Mouse (Mus musculus) layer of hippocampus, postnatal 14 days (tissue): ENCODE measurements around the gene Trmt112. TPM values are rescaled to one million over a fixed set of nuclear protein-coding genes. Genes with fewer than 3 reads are reported as not detected.
"Not testable (repeated sequence)": the region's sequence is repeated elsewhere in the genome, so short reads cannot be mapped to it uniquely, and the experiment has no call there.

ENCODE experiments used
- DNase-seq, 2 experiments: peaks; one replicate each; pipeline ENCODE4 v3.0.0; 2021 to 2022; ENCODE audit warnings: low spot score in 2 of 2, mixed read lengths in 1 of 2
- total RNA-seq, 2 experiments: library from RNA; stranded (reverse); gene quantifications; 2 replicates each; pipeline ENCODE4 v1.2.3; 2021

Gene Trmt112
- total RNA-seq, 2 experiments from 2014 or later, result 39.7 to 42.4 TPM

DNA sequence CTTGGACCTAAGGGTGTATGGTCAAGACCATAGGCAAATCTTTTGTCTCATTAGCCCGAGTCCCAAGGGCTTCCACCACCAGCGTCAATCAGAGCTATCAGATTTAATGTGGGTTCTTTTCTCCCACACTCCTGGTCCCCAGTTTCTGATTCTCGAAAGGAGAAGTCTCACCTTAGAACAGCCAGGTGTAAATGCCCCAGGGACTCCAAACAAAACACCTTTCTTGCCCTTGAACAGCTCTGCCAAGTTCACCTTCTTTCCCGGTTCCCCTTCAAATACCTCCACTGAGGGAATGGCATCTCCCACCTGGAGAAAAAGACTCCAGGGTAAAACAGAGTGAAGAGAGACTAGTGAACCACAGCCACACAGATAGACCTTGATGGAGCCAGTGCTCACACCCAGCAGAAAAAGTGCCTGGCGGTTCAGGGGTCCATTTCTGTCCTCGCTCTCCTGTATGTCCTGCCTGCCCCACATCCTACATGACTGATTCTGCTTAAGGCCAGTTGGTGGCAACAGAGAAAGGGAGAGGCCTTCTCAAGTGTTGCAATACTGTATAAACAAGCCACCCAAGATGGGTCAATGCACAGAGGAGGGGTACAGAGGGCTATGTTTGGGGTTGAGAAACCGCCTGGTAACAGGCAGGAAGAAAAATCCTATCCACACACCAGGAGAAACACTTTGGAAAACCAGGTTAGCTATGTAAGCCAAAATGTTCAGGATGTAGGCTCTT is 1.5 kb upstream of the Trmt112 start:
- no peak for DNase-seq

DNA sequence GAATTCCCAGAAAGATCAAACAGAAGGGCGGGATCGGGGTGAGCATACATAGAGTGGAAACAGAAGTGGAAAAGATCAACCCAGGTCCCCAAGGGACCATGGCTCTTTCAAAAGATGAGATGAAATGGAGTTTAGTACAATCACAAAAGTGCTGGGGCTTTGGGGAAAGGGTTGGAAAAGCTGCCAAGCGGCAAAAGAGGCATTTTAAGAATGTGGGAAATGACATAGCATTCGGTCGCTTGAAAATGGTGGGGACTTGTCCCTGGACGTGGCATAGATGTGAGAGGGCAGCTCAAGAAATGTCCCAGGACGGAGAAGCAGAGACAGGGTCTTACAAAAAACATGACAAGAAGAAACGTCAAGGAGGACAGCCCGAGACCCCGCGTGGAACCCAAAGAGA is 477 bp upstream of the Trmt112 start:
- no peak for DNase-seq

DNA sequence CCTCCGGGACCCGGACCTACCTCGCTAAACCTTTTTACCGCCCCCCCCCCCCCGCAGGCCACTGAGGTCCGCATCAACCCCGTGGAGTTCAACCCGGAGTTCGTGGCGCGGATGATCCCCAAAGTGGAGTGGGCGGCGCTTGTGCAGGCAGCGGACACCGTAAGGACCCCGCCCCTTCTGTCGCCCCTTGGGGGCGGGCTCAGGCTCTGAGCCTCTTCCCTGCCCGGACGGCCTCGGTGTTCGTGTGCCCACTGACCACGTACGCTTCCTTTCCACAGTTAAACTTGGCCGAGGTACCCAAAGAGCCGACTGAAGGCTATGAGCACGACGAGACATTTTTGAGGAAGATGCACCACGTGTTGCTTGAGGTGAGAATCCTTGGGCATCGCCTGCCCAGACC is 808 bp downstream of the Trmt112 start:
- DNase-seq, result not testable (repeated sequence)

DNA sequence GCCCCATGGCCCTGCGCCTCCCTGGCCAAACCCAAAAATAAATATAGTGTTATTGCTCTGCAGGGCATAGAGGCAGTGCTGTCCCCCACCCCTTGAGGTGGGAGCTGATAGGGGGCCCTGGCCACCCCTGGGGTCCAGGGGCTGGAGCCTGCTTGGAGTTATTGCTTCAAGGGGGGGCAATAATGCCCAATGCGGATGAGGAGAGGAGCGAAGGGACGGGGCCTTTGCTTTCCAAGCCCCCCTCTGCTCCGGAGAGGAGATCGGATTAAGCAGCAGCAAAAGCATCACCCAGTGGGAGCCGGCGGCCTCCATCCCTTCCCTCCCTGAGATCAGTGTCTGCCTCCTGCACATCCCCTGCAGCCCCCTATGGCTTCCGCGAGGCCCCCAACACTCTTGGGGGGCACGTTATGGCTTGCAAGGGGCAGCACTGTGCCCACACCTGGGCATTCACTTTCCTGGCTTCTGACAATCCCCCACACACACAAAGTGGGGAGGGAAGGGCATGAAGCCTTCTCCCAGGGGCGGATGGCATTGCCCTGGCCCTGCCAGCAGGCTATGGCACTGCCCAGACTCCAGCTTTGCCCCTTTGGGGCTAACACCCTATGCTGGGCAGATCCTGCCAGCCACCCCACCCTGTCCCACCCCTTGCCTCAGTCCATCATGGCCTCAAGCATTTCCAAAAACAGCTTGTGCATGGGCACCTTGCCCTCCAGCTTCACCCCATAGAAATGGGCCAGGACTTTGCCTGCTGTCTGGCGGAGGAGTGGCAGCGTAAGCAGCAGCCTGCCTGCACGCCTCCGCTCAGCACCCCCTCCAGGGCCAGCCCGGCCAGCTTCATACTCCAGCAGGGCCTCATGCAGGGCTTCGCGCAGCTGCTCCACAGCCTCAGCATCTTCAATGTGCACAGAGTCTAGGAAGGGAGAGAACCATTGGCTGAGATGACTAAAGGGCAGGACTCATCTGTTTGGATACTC is 1.9 kb downstream of the Trmt112 start:
- DNase-seq, result no peak

DNA sequence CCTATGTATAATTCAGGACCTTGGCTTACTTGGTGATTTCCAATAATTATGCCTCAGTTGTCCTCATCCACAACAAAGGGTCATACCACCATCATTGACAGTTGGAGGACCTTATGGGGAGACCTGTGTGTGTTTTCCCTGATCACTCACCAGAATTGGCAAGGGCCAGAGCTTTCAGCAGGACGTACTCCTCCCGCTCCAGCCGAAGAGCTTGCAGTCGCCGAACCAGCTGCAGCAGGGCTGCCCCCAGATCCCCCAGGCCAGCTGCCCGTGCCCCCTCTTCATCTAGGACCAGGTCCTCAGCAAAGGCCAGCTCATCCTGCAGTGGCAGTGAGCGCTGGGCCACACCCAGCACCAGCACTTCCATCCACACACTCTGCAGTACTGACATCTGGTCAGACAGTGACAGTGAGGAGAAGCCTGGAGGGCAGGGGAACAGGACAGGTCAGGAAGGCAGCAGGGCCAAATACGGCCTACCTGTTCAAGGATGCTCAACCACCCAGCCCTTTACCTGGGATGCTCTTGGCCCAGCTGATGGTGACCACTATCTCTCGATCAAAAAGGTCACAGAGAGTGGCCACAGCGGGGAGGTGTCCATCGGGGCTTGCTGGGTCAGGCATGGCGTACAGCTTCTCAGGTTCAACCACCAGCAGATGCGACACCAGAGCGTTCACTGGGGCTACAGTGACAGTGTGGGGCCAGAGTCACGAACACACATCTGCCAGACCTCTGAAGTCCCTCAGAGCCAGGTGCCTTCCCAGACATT is 2.9 kb downstream of the Trmt112 start:
- no peak for DNase-seq

DNA sequence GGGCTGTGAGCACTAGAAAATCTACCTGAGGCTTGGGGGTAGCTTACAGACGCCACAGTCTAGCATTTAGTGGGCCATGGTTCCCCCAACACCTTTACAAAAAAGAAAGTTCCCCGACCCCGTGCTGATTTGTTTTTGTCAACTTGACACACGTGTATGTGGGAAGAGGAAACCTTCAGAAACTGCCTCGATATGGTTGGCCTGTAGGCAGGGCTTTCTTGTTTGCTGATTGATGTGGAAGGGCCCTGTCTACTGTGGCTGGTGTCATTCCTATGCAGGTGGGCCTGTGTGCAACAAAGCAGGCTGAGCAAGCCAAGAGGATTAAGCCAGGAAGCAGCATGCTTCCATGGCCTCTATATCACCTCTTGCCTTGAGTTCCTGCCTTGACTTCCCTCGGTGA is 3.5 kb downstream of the Trmt112 start:
- DNase-seq, result no peak

DNA sequence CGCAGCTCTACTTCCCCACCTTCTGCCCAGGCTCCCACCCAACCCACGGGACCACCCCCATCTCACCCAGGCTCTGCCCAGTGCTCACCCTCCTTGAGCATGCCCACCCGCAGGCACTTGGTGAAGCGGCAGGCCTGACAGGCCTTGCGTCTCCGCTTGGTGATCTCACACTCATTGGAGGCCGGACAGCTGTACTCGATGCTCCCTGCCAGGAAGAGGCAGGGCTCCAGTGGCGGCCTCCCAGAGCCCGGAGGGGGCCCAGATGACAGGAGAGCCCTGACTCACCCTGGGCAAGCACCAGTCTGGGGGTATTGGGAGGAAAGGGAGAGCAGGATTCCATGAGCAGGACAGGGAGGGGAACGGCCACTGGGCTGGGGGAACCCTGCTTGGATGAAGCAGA is 4.5 kb downstream of the Trmt112 start:
- no peak for DNase-seq

DNA sequence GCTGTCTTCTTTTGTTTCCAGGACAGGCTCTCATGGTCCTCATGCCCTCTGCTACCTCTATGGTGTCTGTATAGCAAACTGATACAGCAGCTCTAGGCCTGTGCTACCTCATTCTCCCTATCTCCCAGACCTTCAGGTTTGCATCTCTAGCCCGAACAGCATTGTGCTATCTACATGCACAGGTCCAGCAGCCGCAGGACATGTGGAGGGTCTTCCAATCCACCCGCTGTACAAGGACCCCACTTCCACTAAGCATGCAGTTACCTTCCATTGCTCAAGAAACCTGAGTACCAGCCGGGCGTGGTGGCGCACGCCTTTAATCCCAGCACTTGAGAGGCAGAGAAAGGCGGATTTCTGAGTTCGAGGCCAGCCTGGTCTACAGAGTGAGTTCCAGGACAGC is 5.0 kb downstream of the Trmt112 start:
- DNase-seq, result no peak

DNA sequence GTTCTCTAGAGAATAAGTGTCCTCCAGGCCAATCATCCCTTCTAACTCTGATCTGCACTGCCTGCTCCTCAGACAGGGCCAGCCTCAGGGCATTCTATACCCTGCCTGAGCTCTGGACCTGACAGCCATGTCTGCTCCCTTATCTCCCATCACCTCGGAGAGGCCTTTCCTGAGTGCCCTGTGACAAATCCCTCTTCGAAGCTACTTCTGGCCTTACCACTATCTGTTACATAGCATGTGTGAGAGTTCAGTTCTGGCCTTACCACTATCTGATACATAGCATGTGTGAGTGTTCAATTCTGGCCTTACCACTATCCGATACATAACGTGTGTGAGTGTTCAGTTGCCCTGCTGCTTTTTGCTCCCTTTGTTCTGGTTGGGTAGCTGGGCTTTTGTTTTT is 5.8 kb downstream of the Trmt112 start:
- no peak for DNase-seq

DNA sequence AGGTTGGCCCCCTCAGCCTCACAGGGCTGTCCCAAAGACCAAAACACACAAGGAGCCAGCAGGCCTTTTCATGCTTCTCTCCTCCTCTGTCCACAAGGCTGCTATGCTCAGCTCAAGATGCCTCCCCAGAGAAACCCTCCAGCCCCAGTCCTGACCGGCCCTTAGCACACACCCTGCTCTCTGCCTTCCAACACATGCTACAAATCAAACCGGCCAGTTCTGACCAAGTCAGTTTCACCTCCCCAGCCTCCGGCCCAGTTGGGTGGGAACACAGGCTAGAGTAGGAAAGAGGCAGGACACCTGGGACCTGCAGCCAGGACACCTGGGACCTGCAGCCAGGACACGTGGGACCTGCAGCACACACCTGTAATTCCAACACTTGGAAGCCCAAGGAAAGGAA is 7.0 kb downstream of the Trmt112 start:
- DNase-seq, result no peak

DNA sequence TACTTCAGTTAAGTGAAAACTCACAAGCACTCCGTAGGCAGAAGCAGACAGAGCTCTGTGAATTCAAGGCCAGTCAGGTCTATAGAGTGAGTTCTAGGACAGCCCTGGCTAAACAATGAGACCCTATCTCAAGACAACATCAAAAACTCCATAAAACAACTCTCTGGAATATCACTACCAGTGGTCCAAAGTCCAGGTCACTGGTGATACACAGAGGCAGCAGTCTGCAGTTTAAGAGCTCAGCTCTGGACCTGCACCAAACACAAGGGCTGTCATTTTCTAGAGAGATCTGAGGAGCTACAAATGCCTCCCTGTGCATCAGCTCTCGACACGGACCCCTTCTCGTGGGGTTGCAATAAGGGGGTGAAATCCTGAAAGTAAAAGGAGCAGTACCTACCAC is 8.8 kb downstream of the Trmt112 start:
- DNase-seq, result no peak

DNA sequence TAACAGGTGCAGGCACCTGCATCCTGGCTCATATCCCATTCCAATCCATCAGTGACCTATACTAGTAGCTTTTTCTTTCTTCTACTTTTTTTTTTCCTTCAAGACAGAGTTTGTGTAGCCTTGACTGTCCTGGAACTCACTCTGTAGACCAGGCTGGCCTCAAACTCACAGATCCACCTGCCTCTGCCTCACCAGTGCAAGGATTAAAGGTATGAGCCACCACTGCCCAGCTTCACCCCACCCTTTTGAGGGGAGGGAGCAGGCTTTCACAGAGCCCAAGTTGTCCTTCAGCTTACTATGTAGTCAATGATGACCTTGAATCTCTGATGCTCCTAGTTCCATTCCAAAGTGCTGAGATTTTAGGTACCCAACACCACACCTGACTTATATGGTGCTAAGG is 9.9 kb downstream of the Trmt112 start:
- no peak for DNase-seq

DNA sequence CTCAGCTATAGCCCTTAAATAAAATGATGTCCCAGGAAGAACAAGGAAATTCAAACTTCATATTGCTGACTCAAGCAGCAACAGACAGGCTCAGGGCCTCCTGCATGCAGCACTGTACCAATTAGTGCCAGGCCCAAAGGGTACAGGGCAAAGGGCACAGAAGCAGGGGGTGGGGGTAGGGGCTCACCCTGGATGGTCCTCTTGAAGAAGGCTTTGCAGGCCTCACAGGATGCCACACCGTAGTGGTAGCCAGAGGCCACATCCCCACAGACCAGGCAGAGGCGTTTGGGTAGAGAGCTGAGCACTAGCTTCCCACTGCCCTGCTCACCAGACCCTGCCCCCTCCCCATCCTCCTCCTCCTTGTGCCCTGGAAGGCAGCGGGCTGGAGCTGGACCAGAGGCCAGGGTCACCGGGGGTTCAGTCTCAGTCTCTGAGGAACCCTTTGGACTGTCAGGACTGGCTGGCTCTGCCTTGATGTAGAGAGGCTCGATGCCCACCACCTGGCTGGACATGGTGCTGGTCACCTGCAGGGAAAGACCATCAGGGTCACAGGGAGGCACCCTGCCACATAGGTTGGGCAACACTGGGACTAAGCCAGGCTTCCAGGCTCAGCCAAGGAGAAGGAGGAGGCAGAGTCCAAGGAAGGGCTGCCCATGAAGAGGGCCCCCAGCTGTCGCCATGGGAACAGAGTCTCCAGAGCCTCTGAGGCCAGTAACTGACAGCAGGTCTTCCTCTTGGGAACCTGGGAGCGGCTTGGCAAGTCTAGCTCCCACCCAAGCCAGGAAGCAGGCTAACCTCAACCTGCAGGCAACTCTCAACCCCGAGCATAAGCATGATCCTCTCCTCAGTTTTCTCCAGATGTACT is 10.6 kb downstream of the Trmt112 start:
- DNase-seq, result no peak

DNA sequence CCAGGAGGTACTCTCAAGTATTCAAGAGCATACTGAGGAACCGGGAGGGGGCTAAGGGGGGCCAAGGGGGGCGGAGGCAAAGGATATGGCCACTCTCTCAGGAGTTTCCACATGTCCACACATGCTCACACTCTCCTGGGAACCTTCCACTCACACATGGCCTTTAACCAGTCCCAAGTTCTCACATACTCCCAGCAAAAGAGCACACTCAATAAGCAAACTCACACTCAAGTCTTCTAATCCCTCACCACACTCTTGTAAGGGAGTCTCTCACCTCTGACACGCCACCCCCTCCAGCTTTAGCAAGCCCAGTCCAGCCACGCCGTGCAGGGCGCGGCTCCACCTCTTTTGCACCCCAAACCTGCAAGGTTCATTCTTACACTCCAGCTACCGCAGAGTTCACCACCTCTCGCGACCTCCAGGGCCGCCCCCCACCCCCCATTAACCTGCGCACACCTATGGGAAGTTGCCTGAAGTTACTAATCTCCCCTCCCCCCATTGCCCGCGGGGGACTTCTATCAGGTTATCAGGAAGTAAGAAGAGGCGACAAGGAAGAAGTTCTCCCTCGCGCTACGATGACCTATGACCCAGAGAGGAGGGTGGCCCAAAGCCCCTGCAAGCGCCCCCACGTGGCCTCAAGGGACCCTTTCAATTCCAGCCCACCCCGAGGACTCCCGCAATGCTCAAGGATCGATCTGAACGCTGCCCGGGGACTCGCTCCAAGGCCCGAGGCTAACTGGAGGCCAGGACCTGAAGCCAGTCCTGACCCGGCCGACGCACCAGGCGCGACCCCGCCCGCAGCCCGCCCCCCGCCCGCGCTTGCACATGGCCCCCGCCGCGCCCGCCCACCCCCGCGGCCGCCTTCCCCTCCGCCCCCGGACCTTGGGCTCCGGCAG is 11.5 kb downstream of the Trmt112 start:
- no peak for DNase-seq

DNA sequence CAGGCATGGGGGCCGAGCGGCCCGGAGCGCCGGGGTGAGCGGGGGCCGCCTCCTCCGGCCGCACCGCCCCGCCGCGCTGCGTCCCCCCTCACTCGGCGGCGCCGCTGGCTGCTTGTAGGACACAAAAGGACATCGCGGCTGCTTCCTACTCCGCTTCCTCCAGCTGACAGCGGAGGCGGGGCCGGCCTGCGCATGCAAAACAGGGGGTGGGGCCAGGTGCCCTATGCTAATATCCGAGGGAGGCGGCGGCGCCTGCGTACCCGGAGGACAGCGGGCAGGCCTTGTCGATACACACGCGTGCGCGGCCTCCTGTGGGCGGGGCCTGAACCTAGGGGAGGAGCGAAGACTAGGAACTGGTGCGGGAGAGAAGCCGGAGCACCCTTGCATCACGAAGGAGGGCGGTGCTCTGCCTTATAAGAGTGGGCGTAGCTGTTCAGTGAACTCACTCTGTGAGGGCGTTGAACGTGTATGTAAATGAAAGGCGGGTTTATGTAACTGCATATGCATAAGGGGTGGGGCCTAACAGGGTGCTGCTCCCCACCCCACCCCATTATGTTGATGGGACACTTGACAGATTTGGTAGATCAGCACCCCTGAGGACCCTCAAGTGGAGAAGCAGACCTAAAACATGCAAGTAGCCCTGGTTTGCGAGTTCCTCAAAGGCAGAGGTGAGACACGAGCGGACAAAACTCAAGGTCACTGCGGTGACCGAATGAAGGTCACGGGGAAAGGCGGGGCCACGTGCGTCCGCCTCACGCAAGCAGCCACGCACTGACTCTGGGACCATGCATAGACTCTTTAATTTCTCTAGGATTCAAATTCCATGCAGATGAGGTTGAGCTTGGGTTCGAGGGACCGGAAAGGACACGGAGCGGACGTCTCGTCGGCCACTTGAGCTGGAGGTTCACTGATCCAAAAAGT is 12.4 kb downstream of the Trmt112 start, which contains the start of gene Esrra:
Gene Esrra (minus strand): TSS at position 167 of the 921 bp plus-strand sequence.
- peak; percentile 99 to 100 for DNase-seq

DNA sequence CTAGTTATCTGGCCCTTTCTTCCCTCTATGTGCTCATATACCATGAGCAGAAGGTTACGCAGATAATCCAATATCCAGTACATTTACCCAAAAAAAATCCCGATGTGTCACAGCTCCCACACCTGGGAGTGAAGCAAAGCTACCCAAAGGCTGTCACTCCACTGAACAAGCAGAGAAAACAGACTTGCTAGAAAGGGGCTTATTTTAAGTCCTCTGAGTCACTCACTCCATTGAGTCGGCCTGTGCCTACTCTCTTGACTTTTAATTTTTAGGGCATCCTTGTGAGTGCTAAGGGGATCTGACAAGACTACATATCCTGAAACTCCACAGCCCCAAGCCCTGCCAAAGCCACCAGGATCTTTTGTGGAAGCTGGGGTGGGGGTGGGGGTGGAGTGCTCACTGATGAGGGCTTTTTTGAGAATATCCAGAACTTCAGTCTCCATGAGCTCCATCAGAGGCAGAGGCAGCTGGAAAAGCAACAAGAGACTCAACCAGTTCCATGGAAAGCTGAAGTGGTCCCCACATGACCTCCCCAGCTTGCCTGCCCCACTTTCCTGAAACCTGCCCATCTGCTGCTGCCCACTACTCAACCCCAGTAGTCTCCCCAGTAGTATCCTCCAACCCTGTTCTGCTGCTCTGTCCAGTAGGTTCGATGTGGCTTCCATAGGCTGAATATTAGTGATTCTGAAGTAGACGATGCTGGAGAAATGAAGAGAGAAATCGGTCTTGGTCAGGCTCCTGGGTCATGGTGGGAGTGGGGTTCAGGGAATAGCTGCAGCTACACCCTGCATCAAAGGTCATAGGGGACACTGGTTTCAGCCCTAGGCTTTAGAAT is 13.6 kb downstream of the Trmt112 start:
- no peak for DNase-seq
